Mouse (Mus musculus) adrenal gland, adult 2 months (tissue): ENCODE results near the gene Tmem230. TPM values are rescaled to one million over a fixed set of nuclear protein-coding genes. Genes with fewer than 3 reads are reported as not detected.
"Not testable (repeated sequence)": the region's sequence is repeated elsewhere in the genome, so short reads cannot be mapped to it uniquely, and the experiment has no call there.

Experiments used
- DNase-seq: peaks from one replicate; pipeline ENCODE4 v3.0.0; 2021
- long read RNA-seq: library from polyadenylated mRNA; stranded (forward); transcript quantifications from one replicate; pipeline ENCODE4 v2.0.0, GENCODE M21; 2021
- polyA plus RNA-seq: library from polyadenylated mRNA; depleted of rRNA; stranded (reverse); fragments of >200 nt; gene quantifications from 2 replicates; pipeline ENCODE4 v1.2.3, GENCODE M21; 2012; rRNA removed
- total RNA-seq, 2 experiments: library from RNA; stranded (reverse); gene quantifications; 2 replicates each; pipeline ENCODE4 v1.2.3; 2021

Gene Tmem230
- 10 to 100 TPM; 38.9 to 46.1 TPM for total RNA-seq
- 153 and 204 TPM in 2 replicates for polyA plus RNA-seq
- long read RNA-seq, transcript Tmem230-201 (4 exons, 1,612 nt) = major isoform, 30 of 39 reads
- long read RNA-seq, partial matches to known transcripts = 0 of 39 reads
- long read RNA-seq, other reads (novel, unspliced or antisense) = 6 of 39 reads

DNA sequence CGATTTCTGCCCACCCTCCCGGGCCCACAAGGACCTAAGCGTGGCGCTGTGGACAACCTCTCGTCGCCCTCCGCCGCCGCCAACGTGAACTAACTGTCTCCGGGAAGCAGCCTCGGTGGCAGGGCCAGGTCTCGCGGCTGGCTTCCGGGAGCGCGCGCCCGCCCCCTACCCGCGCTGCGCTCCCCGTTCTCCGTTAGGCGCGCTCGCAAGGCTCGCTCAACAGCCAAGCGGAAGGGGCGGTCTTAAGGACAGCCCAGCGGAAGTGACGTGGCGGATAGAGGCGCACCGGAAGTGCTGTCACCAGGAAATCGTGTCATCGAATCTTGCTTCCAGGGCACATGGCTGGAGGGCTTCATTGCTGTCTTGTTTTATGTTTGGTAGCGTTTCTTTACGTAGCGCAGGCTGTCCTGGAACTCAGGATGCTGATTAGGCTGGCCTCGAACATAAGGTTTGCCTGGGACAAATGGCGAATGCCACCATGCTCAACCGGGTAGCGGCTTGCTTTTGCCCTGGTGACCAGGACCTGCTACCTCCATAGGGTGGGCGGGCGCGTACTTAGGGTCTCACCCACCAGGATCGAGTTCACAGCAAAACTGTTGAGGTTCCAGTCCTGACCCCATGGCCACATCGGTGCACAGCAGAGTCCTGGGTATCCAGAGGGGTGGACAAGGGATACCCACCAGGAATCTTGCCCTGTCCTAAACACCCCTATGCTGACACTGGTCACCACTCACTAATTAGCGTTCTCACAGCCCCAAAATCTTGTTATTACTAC lies at the start of gene Tmem230:
TSS of gene Tmem230 (minus strand) at position 269 of the 775 bp plus-strand sequence.
- DNase-seq = peak; percentile 95

DNA sequence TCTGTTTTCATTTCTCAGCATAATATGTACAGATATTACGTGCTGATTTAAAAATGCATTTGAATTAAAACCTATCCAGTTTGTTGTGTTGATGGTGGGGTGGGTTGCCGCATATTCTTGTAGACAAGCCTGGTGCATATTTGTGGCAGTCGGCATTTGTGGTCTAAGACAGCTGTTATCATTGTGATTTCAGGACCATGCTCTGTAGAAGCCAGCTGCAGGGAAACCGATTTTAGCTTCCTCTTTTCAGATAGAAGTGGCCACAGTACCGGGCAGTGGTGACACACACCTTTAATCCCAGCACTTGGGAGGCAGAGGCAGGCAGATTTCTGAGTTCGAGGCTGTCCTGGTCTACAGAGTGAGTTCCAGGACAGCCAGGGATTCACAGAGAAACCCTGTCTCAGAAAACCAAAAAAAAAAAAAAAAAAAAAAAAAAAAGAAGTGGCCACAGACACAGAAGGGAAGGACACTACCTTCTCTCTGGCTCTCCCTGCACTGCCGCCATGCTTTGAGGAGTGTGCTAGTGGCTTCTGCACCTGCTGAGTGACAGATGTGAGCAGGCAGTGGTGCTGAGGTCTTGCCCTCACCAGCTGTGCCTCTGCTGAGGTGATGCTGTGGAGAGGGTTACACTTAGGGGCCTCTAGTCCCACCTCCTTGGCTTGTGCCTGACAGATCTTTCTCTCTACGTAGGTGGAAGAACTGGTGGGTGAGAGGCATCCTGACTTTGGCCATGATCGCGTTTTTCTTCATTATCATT lies 46.3 kb upstream of the Tmem230 start:
- DNase-seq = no peak

GRCm38 (mm10) chr2:132292083-132292482 lies 44.5 kb upstream of the Tmem230 start:
- DNase-seq = peak; percentile 45

- no peak for DNase-seq
Observed at GRCm38 (mm10) chr2:132291265-132291664, 43.7 kb upstream of the Tmem230 start.

- no peak for DNase-seq
Observed at GRCm38 (mm10) chr2:132290808-132291207, 43.2 kb upstream of the Tmem230 start.

- DNase-seq = not testable (repeated sequence)
Observed at GRCm38 (mm10) chr2:132289213-132289612, 41.6 kb upstream of the Tmem230 start.

- peak; percentile 46 for DNase-seq
Observed at GRCm38 (mm10) chr2:132286376-132287076, 38.9 kb upstream of the Tmem230 start.

DNA sequence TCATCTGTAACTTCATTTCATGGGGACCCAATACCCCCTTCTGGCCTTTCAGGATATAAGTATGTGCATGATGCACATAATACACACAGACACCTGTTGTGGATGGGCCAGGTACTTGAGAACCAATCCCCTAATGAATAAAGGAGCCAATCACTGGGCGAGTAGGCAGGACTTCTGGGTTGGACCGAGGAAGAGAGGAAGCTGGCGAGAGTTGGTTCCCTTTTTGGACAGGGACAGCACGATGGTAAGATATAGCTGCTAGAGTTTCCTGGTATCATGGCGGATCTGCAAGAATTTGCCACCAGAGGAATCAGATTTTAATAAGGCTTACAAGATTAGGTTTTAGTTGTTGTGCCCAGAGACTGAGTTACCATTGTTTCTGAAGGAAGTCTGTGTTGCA lies 38.1 kb upstream of the Tmem230 start:
- DNase-seq = not testable (repeated sequence)

DNA sequence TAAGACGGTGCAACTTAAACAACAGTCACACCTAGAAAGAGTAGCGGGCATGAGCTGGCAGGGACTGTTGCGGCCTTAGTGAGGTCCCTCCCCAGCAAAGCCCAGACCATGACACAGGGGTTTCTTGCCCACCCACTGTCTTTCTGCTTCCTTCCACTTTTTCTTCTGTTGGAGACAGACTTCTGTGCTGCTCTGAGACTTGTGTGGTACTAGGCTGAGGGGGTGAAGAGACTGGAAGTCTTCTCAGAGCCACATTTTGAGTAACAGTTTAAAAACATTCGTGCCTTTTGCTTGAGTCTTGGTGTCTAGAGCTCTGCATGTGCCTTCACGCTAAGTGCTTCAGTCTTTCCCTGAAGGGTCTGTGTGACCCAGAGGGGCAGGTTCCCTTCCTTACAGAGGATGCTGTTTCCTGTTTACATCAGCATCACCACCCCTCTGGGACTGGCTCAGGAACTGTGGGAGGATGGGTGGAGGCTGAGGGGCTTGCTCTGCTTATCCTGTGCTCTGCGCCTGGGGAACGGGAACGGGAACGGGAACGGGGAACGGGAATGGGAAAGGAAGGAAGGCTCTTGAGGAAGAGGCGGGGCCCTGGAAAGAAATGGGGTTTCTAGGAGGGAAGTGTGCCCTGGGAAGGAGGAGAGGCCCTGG lies 37.0 kb upstream of the Tmem230 start:
- peak; percentile 61 for DNase-seq

DNA sequence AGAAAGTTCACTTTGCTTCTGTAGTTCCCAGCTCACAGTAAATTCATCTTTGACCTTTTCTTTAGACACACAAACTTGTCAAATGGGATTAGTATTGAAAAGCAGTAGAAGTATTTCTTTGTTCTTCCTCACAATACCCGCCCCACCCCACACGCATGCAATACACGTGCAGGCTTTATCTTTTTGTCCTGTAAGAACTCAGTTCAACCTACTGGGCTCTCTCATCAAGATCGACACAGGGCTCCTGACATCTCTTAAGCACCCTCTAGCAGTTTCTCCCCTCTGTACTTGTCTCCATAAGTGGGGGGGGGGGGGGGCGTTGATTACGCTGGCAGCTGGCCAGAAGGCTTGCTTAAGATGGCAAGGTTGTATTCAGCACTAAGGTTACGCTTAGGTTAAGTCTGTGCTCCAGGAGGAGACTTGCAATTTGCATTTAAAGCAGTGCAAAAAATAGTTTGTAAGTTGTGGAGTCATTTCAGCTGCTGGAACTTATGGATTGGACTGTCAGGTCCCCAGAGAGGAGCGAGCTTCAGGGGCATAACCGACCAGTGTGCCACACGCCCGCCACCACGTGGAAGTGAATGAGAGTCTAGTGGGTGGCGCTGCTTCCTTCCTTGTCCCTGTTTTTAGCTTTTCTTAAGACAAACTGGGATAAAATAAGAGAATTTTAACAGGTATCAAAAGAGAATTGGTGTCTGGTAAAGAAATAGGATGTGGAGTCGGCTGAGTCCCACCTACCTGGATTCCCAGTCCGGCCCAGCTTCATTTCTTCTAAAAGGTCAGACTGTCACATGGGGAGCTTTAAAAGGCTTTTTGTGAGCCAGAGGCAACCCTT lies 35.8 kb upstream of the Tmem230 start:
- no peak for DNase-seq

GRCm38 (mm10) chr2:132282453-132283174 lies 35.0 kb upstream of the Tmem230 start:
- DNase-seq = no peak

- no peak for DNase-seq
Observed at GRCm38 (mm10) chr2:132281560-132282452, 34.2 kb upstream of the Tmem230 start.

DNA sequence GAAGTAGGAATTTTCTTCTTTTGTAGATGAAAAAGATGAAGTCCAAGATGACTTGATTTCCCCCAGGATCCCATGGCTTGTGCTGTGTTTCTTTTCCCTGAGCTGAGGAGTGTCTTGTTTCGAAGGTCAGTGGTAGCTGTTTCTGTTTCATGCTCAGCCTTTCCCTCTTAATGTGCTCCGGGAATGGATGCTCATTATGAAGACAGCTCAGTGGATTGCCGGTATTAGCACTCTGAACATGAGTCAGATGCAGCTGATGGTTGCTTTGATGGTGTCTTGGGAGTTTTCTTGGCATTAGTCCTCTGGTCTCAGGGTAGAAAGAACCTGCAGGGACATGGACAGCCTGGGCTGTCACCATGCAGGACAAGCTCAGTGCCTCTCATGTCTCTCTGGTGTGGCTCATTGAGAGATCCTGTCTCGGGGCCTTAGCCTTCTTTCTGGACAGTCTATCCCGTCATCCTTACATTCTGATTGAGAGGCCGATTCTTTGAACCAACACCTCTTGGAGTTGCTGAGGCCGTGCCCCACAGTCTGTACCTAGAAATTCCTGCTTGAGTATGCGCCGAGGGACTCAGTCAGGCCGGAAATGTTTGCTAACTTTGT lies 33.0 kb upstream of the Tmem230 start:
- DNase-seq = no peak

- no peak for DNase-seq
Observed at GRCm38 (mm10) chr2:132279978-132280377, 32.4 kb upstream of the Tmem230 start.

DNA sequence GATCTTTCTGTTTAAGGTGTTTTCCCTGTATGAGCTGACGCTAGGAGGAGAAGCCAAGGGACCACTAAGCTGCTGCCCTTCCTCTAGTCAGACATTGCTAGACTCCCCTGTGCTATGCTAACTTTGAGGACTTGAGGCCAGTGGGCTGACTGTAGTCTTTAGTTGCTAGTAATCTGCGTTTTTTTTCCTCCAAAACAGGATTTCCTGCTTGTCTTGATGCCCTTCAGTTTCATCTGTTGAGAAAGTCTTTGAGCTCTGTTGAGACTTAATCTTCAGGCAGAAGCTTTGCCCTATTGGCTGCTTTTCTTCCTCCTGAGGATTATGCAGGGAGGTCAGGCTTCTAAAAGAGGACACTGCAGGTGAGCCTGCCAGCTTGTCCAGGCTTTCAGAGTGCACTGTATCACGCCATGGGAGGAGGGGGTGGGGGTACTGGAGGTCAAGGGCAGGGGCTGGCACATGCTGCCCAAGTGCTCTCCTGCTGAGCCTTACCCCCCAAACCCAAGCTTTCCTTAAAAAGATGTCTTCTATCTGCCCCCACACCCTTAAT lies 31.8 kb upstream of the Tmem230 start:
- no peak for DNase-seq

GRCm38 (mm10) chr2:132278273-132278853 lies 30.8 kb upstream of the Tmem230 start:
- DNase-seq = no peak

DNA sequence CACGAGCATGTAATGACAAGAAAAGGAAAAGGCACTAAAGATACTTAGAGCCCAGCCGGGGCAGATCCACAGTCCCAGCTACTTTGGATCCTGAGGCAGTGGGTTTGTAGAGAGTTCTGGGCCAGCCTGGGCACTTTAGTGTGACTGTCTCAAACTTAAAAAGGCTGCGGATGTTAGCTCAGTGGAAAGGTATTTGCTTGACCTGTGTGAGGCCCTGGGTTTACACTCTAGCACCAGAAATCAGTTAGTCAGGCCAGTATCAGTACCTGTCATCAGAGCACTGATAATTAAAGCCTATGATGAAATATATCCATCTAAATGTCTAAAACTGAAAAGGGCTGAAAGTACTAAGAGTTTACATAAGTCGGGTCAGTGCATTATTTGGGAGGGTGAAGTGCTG lies 28.6 kb upstream of the Tmem230 start:
- no peak for DNase-seq

GRCm38 (mm10) chr2:132275527-132275926 lies 27.9 kb upstream of the Tmem230 start:
- DNase-seq = no peak
